Mouse (Mus musculus) right cerebral cortex, postnatal 4 days (tissue): ENCODE data around the gene Gabbr2.

Source experiments
- DNase-seq: peaks from one replicate; pipeline ENCODE4 v3.0.0-alpha.2; 2022

Gabbr2 gene

DNA sequence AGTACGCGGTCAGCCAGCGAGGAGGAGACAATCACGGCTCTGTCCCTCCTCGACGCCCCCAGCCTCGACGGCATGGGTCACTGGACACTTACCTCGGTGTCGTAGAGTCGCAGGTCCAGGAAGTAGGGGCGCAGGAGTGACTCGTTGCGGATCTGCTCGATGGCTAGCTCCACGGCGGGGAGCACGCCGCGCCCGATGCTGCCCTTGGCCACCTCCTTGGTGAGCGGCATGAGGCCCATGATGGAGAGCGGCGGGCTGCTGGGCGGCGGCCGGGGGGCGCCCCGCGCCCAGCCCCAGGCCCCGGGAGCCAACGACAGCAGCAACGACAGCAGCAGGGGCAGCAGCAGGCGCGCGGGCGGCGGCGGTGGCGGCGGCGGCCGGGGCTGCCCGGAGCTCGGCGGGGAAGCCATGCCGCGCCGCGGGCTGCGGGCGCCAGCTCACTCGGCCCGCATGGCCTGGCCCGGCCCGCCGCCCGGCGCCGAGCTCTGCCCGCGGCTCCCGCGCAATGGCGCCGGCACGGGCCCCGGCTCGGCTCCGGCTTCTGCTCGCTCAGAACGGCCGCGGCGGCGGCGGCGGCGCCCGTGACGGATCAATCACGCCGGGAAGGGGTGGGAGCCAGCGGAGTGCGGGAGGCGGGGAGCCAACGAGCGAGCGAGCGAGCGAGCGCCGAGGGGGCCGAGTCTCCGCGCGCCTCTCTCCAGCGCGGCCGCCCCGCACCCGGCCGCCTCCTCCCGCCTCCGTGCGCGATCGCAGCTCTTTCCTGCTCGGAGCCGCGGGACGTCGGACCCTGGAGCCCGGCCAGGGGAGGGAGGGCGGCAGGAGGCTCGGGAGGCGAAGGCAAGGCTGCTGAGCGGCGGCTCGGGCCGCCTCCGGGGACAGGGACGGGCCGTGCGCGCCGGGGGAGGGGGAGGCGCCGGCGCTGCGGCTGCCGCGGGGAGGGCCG lies at the start of gene Gabbr2:
TSS of gene Gabbr2 (minus strand) at position 858 of the 943 bp plus-strand sequence.
- DNase-seq: peak; percentile 71

DNA sequence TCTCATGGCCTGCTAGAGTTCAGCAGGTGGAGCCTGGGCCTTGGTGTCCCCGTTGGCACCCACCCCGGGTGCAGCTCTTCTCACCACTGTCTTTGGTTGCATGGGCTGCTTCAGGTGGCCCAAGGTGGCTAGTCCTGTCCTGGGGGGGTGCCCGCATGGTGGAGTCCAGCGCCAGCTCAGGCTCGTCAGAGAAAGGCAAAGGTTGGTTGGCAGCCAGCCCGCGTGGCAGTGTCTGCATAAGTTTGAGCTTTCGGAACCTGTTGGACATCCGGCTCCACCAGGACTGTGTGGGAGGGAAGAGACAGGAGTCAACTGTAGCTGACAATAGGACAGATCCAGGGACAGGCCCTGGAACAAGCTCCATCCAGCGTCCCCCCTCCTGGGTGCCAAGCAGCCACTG lies 47.9 kb upstream of the Gabbr2 start:
- no peak for DNase-seq

DNA sequence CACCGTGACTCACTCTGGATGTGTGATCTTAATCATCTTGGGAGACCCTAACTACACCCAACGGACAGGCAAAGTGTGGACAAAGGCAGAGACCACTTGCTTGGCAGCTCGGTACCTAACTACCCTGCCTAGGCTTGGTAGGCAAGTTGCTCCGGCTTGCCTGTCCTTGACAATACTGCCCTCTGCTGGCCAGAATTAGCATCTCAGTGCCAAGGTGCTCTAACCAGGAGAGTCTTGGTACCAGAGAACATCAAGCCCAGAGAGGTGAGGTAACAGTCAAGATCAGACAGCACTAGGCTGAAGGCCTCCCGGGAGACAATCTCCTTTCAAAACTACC lies 45.6 kb upstream of the Gabbr2 start:
- peak; percentile 88 for DNase-seq

DNA sequence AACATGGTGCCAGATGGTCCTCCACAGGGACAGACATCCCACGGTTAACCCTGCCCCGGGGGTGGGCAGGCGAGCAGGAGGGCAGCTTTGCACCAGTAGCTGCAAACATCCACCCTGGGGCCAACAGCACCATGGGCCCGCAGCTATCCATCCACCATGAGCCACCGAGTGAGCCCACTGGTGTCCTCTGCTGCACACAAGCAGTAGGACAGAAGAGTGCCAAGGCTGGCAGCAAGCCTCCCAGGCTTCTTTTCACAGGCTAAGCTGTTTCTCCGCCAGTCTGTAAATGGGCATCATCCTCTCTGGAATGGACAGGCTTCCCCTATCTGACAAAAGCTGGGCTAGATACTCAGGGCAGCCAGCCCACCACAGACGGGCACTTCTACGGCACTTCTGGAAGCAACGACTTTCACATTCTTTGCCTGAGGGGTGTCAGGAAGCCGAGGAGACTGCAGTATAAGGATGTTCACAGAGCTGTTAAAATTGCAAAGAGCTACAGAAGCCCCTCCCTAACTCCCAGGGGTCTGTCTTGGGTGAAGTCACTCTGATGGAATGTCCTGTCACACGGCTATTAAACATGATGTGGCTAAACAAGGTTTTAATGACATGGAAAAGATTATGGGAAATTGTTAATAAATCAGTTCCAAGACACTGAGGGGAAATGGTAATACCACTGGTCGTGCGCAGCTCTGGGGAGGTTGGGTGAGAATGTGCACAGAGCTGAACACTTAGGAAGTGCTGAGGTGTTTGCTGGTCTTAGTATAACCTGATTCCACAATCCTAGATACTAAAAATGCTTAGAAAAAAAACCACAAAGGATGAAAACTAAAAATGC lies 45.0 kb upstream of the Gabbr2 start:
- peak; percentile 44 for DNase-seq

DNA sequence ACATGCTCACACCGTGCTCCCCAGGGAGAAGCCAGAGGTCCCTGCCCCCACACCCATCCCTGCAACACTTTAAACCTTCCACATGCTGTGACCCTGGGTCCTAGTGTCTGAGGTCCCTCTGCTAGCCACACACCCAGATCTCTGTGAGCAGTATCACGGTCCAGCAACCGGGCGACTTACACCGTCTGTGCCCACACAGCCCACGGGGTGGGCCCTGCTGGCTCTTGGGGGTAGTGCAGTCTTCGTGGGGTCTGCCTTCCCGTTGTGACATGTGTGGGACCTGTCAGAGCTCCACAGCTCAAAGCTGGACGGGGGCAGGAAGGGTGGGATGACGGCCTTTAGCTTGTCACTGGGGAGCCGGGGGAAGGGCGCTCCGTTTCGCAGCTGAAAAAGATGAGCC lies 43.9 kb upstream of the Gabbr2 start:
- no peak for DNase-seq

DNA sequence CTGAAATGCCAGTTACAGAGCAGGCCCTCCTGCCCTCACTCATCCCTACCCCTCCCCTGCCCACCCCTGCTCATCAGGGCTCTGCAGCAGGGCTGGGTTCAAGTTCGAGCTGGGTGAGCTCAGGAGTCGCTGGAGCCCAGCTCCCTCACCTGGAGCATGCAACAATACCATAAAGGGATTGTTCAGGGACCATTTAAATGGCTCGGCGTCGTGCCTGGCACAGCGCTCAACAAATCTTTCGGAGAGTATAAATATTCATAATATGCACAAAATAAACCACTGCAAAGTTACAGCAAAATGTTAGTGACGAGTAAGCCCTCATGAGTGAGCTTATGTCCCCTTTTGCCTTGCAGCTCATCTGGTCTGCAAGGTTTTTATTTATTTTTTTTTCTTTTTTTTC lies 40.5 kb upstream of the Gabbr2 start:
- DNase-seq: no peak

DNA sequence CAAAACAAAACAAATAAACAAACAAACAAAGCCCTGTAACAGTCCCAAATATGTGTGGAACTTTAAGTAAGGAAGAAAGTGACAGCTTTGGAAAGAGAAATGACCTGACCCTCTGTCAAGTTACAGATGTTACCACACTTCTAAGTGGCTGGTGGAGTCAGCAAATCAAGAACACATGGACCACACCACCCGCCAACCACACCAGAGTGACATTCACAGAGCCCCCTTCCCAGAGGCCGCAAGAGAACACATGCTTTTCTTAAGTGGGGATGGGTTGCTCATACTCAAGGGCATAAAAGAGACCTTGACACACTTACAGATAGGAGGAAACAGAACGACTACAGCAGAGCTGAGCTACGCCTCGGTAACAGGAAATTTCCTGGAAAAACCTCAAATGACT lies 37.1 kb upstream of the Gabbr2 start:
- DNase-seq: no peak

DNA sequence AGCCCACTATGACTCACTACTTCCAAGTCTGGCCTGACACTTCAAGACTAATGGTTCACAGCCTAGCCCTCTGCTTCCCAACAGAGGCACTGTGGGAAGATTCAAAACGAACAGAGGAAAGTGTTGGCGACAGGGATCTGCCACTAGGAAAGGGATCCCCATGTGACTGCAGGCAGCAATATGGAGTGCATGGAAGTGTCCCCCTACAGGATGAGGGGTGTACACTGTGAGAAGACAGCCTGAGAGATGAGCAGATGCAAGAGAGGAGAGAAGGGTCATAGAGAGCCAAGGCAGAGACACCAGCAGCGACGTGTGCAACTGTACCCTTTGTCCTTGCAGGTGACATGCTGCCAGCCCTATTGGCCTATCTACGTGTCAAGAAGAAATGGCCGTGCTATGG lies 32.3 kb upstream of the Gabbr2 start:
- DNase-seq: no peak

DNA sequence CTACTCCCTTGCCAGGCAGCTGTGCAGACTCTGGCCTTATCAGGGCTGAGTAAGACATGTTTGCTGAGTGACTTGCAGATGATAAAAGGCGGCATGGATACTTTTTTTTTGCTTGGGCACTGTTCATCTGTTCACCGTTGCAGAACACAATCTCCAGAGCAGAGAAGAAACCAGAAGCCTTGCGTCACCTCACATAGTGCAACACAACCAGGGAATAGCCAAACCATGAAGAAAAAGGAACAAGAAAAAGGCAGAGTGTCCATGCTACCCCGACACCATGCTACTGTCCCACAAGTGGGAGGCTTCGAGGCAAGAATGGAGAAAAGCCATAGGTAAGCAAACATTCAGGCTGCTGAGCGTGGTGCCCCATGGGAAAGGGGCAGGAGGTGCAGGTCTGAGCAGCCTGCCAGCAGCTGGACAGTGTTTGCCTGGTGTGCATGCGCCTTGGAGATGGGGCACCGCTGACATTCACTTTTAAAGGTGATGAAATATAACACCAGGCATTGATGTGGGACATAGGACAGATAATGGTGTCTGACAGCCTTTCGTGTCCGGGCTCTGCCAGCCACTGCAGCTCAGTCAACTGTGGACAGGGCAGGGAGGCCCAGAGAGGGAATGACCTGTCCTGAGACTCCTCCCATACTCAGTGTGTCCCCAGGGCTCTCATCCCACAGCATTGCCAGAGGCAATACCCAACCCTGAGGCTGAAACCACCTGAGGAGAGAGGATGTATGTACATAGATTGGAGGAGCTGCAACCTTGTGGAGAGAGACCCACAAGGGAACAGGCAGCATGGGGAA lies 31.3 kb upstream of the Gabbr2 start:
- DNase-seq: no peak

DNA sequence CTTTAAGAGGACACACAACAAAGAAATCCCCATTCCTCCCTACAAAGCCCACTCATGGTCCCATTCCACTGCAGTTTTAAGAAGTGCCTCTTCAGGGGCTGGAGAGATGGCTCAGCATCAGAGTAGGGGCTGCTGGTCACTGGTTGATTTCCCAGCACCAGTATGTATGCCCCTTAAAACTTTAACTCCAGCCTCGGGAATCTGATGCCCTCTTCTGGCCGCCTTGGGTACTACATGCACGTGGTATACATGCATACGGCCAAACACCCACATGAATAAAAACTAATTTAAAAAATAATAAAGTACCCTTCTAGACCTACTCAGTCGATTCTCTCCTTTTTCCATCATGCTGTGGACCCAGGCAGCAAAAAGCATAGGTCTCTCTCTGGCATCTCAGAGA lies 28.9 kb upstream of the Gabbr2 start:
- peak; percentile 80 for DNase-seq

DNA sequence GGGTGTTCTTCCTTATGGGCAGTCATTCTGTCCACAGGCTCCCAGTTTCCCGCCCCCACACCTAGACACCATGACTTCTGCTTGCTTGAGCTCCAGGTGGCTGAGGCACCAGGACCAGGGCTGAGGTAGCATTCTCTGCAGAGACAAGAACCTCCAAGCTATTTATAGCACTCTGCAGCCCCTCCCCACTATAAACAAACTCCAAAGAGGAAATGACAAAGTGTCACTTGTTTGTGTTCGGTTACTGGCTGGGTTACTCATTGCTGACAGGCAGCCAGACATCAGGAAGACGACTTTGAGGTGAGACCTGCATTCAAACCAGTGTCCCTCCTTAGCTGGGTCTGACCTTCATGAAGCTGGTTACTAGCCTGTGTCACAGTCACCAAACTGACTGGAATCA lies 23.5 kb upstream of the Gabbr2 start:
- DNase-seq: no peak

DNA sequence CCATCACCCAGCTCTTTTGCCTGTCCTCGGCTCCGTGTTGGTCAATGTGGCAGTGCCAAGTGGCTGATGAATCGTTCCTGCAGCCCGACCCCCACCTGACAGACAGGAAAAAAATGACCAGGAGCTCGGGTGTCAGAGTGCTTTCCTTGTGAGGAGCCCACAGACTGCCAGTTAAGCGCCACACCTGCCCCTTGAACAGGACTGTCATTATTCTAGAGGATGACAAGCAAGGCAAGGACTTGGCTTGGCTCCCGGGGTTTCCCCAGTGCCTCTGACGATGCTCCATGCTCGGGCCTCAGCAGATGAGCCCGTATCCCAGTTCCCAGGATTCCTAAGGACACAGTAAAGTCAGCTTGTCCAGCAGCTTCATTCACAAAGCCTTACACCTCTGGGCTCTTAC lies 20.8 kb upstream of the Gabbr2 start:
- peak; percentile 60 for DNase-seq

DNA sequence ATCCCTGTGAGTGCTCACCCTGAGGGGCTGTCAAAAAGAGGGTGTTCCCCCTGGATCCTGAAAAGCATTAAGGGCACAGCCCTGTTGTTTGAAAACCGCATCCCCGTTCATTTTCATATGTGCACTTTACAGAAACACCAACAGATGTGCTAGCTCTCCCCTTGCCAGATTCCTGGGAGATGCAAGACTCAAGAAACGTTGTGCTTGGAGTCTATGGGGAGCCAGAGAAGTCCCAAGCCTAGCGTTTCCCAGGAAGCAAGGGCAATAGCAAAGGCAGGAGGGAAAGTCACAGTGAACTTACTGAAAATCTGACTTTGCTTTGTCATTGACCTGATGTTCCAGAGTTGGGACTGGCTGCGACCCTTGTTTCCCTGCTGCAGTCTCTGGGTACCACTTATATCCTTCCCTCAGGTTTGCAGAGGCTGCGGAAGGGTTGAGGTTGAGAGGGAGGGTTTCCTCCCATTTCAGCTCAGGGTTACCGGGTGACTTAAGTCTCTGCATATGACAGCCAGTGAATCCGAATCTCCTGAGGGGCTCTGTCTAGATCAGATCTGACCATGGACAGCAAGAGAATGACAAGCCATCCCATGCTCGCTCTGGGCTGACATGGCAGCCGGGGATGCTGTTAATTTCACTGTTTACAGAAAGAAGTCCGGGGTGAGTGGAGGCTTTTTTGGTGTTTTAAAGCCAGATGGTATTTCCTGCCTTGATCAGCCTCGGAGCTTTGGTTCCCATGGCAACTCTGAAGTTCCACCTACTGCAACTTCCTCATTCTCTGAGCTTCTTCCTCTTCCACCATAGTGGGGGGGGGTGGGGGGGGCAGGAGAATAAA lies 18.9 kb upstream of the Gabbr2 start:
- DNase-seq: peak; percentile 30

DNA sequence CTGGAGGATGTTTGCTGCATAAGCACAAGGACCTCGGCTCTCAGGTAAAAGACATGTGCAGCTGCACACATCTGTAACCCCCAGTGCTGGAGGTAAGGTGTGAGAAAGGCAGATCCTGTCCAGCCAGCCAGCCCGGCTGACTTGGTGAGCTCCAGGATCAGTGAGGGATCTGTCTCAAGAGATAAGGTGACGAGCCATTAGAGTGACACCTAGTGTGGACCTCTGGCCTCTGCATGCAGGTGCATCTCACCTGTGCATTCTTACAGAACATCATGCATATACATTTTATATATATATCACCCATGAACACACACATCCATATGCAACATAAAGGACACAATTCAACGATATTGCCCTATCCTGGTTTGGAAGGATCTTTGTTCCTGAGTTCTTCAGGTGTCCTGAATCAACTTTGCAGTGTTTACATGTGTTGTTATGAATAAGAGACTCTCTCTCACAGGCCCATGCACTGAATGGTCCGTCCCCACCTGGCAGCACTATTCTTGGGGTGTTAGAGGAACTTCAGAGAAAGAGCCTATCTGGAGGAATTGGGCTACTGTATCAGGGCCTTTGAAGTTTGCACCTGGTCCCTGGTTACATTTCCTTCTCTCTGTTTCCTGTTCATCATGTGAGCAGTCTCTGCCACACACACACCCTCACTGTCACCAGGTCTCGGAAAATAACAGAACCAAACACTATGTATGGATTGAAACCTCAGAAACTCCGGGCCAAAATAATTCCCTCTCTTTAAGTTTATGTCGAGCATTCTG lies 9.1 kb upstream of the Gabbr2 start:
- no peak for DNase-seq

DNA sequence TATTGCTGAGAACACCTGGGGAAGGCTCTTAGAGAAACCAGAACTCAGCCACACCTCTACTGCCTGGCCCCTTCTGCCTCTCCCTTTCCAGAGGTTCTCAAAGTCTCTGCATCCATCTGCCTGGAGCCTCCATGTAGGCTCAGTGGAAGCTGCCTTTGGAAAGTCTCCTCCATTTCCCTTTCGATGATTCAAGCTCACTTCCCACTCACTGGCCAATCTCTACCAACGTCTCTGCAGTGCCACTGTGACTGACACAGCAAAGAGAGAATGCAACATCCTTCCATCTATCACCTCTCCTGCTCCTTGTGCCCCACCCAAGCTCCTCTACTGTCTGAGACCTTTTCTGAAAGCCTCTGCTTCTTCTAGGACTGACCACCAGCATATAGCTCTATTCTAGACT lies 6.3 kb upstream of the Gabbr2 start:
- DNase-seq: no peak

DNA sequence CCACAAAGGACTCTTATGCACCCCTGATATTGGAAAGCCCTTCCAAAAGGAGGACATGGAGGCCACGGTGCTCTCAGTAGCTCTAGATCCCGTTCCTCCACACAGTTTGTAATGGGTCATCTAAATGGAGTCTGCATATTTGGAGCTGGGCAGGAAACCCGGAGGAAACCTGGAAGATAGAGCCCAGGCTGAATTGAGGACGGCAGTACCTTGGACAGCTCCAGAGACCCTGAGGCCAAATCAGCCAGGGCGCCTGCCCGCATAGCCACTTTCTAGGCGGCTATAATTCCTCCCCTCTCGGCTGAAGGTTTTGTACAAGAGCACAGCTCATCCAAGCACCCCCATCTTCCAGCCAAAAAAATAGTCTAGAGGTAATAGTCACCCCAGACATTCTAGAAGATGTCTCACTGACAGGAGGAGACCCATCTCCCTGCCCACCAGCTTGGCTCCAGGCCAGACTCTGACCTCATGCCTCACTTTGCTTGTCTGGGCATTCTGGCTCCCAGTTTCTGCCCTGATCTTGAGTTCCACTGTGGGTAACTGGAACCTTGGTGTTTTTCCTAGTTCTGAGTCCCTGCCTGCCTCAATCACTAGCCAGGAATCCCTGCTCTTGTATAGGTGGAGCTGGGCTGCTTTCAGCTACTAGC lies 1.3 kb upstream of the Gabbr2 start:
- DNase-seq: peak; percentile 39

DNA sequence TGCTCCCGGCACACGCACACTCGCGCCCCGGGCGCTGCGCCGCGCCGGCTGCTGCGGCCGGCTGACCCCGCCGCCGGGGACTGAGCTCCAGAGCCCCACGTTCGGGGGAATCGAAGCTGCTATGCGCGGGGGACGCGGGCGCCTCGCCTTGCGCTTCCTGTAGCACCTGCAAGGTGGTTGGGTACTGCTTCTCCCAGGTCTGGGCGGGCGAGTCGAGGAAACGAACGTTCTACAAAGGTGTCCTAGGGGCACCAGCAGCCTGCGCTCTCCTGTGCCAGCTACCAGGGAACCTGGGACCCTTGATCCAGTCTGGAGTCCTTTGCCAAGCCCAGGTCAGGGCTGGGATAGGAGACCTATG lies 265 bp upstream of the Gabbr2 start:
- DNase-seq: peak; percentile 48

DNA sequence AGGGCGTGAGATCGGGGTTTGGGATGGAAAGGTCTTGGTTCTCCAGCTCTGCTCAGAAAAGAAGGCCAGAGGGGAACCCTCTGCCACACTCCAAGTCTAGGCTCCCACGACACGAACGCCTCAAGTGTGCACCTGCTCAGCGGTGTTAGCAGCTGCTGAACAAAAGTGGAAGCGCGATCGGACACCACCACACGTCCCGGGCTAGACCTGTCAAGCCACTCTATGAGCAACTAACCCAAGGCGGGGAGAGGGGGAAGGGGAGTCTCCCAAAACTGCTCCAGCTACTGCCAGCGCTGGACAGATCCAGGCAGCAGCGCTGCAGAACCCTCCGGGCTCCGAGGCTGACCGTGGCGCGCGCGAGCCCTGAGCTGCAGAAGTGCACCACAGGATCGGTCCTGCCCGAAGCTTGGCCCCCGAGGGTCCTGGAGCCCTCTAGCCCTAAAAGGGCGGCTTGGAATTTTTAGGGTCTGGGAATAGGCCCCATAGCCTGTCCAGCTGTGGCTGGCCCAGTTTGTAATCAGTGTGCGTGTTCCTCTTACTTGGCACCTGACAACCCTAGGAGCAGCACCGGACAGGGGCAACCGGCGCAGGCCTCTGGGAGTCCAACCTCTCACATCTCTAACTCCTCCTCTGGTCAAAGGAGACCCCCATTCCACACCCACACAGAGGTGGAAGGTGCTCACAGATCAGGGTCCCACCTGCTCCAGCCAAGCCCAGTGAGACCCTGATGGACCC lies 1.2 kb downstream of the Gabbr2 start:
- peak; percentile 51 for DNase-seq

DNA sequence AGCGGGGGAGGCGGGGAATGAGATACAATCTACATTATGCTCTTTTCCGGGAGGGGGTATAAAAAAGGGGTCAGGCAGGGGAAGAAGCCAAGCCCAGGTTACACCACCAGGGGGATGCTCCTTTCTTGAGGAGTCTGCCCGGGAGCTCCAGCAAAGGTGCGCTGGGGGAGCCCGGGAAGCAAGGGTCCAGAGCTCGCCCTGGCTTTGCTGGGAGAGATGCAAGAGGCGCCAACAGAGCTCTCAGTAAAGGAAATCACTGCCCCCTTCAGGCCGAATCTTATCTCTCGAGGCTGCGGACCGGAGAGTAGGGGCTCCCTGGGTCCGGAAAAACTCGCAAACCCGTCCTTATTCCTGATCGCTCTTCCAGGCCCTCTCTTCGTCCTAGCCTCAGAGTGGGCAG lies 1.8 kb downstream of the Gabbr2 start:
- DNase-seq: peak; percentile 78

DNA sequence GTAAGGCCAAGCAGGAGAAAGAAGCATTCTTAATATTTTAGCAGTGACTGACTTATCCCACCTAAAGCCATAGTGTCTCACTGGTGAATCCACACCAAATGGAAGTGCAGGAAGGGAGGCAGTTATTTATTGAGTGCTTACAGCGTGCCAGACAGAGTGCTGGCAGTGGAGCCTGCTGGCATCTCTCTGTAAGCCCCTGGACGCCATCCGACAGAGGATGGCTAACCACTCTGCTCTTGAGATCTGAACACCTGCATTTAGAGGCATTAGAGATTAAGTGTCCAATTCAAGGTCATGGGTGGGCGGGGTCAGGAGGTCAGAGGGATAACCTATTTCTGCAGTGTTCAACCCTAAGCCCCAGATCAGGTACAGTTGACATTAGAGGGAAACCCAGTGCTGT lies 2.8 kb downstream of the Gabbr2 start:
- DNase-seq: no peak
